Mouse (Mus musculus): ENCODE data around the gene Kdm4d.
"Not testable (repeated sequence)": the region's sequence is repeated elsewhere in the genome, so short reads cannot be mapped to it uniquely, and the experiment has no call there.

Kdm4d gene

DNA sequence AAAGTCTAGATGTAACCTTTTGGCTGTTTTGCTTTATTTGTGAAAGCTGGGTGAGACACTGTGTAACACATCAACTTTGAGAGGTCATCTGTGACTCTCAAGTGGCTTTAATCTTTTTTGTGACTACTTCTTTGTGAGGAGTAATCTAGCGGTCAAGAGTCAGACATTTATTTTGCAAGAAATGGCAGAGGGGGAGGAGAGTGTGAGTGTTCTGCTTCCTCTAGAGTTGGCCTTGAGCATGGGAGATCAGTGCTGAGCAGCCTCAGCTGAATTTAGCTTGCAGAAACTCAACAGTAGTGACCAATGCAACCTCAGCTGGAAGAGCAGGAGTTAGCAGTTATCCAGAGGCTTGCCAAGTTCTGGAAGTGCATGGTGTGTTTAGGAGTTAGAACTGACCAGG, 37.7 kb downstream of the Kdm4d start:
- DNase-seq (ENCODE audit: extremely low read depth, insufficient read length, low spot score), result not testable (repeated sequence)

DNA sequence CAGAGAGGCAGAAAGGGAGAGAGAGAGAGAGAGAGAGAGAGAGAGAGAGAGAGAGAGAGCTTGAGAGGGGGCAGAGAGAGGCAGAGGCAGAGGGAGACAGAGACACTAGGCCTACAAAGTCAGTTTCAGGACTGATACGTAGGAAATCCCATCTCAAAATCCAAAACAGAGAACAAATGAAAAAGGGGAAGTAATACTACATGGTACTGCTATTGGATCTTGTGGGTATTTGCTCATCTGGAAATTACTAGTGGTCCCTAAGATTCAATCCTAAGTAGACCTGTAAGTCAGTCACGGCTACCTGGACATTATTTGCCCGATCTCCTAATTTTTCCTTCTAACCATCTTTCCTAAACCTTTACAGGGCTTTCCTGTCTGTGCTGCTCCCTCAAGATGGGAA, 44.0 kb downstream of the Kdm4d start:
- DNase-seq (ENCODE audit: extremely low read depth, insufficient read length, low spot score), result no peak

GRCm38 (mm10) chr9:14451120-14451519, 49.2 kb downstream of the Kdm4d start:
- not testable (repeated sequence) for DNase-seq (ENCODE audit: extremely low read depth, insufficient read length, low spot score)

DNA sequence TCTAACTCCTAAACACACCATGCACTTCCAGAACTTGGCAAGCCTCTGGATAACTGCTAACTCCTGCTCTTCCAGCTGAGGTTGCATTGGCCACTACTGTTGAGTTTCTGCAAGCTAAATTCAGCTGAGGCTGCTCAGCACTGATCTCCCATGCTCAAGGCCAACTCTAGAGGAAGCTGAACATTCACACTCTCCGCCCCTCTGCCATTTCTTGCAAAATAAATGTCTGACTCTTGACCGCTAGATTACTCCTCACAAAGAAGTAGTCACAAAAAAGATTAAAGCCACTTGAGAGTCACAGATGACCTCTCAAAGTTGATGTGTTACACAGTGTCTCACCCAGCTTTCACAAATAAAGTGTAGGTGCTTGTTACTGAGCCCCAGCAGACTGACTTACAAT, 53.2 kb downstream of the Kdm4d start:
- not testable (repeated sequence) for DNase-seq (ENCODE audit: extremely low read depth, insufficient read length, low spot score)

DNA sequence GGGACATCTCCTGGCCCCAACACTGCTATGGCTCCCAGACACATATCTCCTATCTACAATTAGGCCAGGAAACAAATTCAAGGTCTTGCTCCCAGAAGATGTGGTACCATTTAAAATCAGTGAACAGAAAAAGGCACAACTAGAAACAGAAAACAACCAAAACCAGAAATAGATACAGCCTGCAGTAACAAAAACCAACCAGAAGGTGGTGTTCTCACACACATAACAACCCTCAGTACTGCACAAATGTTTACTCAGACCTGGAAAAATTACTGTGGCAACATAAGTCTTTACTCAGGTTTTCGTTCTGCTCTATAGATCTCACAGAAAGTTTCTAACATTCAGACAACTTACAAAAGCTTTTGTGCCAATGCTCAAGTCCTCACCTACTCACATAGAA, 59.9 kb downstream of the Kdm4d start:
- DNase-seq (ENCODE audit: extremely low read depth, insufficient read length, low spot score), result no peak

- no peak for DNase-seq (ENCODE audit: extremely low read depth, insufficient read length, low spot score)
These were observed 66.9 kb downstream of the Kdm4d start for GRCm38 (mm10) chr9:14433252-14433939.
